Mouse (Mus musculus) CH12.LX (cell line): ENCODE measurements around the gene Pik3c2g. TPM values are rescaled to one million over a fixed set of nuclear protein-coding genes. Genes with fewer than 3 reads are reported as not detected.

Experiments used
- DNase-seq: peaks from one replicate; pipeline ENCODE4 v3.0.0-alpha.2; 2013; ENCODE audit errors: extremely low read depth
- H3K27ac ChIP-seq: 2 replicates; pipeline ENCODE4 v1.5.1; 2012; ENCODE audit warnings: low read depth, mild to moderate bottlenecking, control low read depth, moderate library complexity; ENCODE audit not compliant: insufficient read depth
- H3K27me3 ChIP-seq: replicated peaks from 2 replicates; pipeline ENCODE3; 2012; ENCODE audit warnings: inconsistent platforms
- H3K36me3 ChIP-seq, 2 experiments: replicated peaks in 1 of 2; 2 replicates each; pipeline versions ENCODE3 to v1.6.1; 2012; ENCODE audit warnings: inconsistent platforms in 1 of 2, low read length in 1 of 2, mild to moderate bottlenecking in 1 of 2, mixed read lengths in 1 of 2, moderate library complexity in 1 of 2; ENCODE audit not compliant: control insufficient read depth in 1 of 2, insufficient read depth in 1 of 2
- H3K4me1 ChIP-seq, 2 experiments: 2 replicates each; pipeline ENCODE4 v1.6.1; 2012; ENCODE audit warnings: inconsistent platforms in 1 of 2, moderate library complexity in 1 of 2; ENCODE audit not compliant: insufficient read depth in 2 of 2, control insufficient read depth in 1 of 2
- H3K4me2 ChIP-seq: 2 replicates; pipeline ENCODE4 v1.6.1; 2012; ENCODE audit warnings: low read depth, mild to moderate bottlenecking, control low read depth; ENCODE audit not compliant: poor library complexity, insufficient read depth, severe bottlenecking
- H3K4me3 ChIP-seq, 3 experiments: fragments of 150-350 bp in 1 of 3; sonication (generic) in 1 of 3; replicated peaks in 1 of 3; 2 replicates each; pipeline versions ENCODE3 to v1.5.1; 2011 to 2012; ENCODE audit warnings: low read depth in 2 of 3, low read length in 2 of 3, mild to moderate bottlenecking in 2 of 3, moderate library complexity in 2 of 3, control low read depth in 1 of 3, improper control_type of control experiment in 1 of 3, inconsistent platforms in 1 of 3, mixed read lengths in 1 of 3; ENCODE audit not compliant: poor library complexity in 1 of 3
- H3K79me2 ChIP-seq: replicated peaks from 2 replicates; pipeline ENCODE4 v1.6.1; 2012; ENCODE audit warnings: mild to moderate bottlenecking, moderate library complexity; ENCODE audit not compliant: control insufficient read depth, poor library complexity, insufficient read depth, severe bottlenecking; ENCODE audit errors: extremely low read depth
- H3K9ac ChIP-seq: 2 replicates; pipeline ENCODE4 v1.6.1; 2012; ENCODE audit warnings: low read depth, mild to moderate bottlenecking, control low read depth, moderate library complexity; ENCODE audit not compliant: insufficient read depth
- H3K9me3 ChIP-seq: replicated peaks from 2 replicates; pipeline ENCODE3; 2012; ENCODE audit warnings: low read length, inconsistent platforms, mixed read lengths
- BHLHE40 ChIP-seq: IDR thresholded peaks from 2 replicates; pipeline ENCODE4 v1.6.1; 2011; ENCODE audit warnings: mild to moderate bottlenecking, low read depth, low read length, improper control_type of control experiment
- CHD1 ChIP-seq: IDR thresholded peaks from 2 replicates; pipeline ENCODE4 v1.6.1; 2012; ENCODE audit warnings: low read depth, low read length, improper control_type of control experiment, inconsistent platforms
- CHD2 ChIP-seq: IDR thresholded peaks from 2 replicates; pipeline ENCODE4 v1.6.1; 2011; ENCODE audit warnings: low read length, improper control_type of control experiment
- E2F4 ChIP-seq: IDR thresholded peaks from 2 replicates; pipeline ENCODE4 v1.6.1; 2011; ENCODE audit warnings: low read depth, low read length, improper control_type of control experiment; ENCODE audit not compliant: insufficient replicate concordance
- ELF1 ChIP-seq: IDR thresholded peaks from 2 replicates; pipeline ENCODE4 v1.6.1; 2014; ENCODE audit warnings: low read depth, mild to moderate bottlenecking, inconsistent platforms, low read length, improper control_type of control experiment
- EP300 ChIP-seq: IDR thresholded peaks from 2 replicates; pipeline ENCODE4 v1.6.1; 2011; ENCODE audit warnings: low read length, improper control_type of control experiment
- ETS1 ChIP-seq: conservative IDR thresholded peaks from 2 replicates; pipeline ENCODE4 v1.6.1; 2012; ENCODE audit warnings: low read depth, mild to moderate bottlenecking, inconsistent platforms, low read length, improper control_type of control experiment, moderate library complexity
- GABPA ChIP-seq: IDR thresholded peaks from 2 replicates; pipeline ENCODE4 v1.6.1; 2012; ENCODE audit warnings: low read depth, low read length, improper control_type of control experiment, inconsistent platforms; ENCODE audit not compliant: insufficient replicate concordance
- IRF4 ChIP-seq: IDR thresholded peaks from 2 replicates; pipeline ENCODE4 v1.6.1; 2014; ENCODE audit warnings: low read depth, mild to moderate bottlenecking, inconsistent platforms, low read length, improper control_type of control experiment
- JUND ChIP-seq: conservative IDR thresholded peaks from 2 replicates; pipeline ENCODE4 v1.6.1; 2011; ENCODE audit warnings: low read depth, low read length, improper control_type of control experiment
- MAX ChIP-seq: IDR thresholded peaks from 2 replicates; pipeline ENCODE4 v1.6.1; 2011; ENCODE audit warnings: low read length, improper control_type of control experiment
- MEF2A ChIP-seq: IDR thresholded peaks from 2 replicates; pipeline ENCODE4 v1.6.1; 2014; ENCODE audit warnings: low read depth, mild to moderate bottlenecking, inconsistent platforms, low read length, improper control_type of control experiment, borderline replicate concordance
- MYC ChIP-seq: IDR thresholded peaks from 2 replicates; pipeline ENCODE4 v1.6.1; 2011; ENCODE audit warnings: low read depth, mild to moderate bottlenecking, improper control_type of control experiment, low read length
- NELFE ChIP-seq: IDR thresholded peaks from 2 replicates; pipeline ENCODE4 v1.6.1; 2011; ENCODE audit warnings: low read depth, low read length, improper control_type of control experiment
- NRF1 ChIP-seq: IDR thresholded peaks from 2 replicates; pipeline ENCODE4 v1.6.1; 2014; ENCODE audit warnings: low read depth, mild to moderate bottlenecking, inconsistent platforms, low read length, improper control_type of control experiment, moderate library complexity
- POLR2A ChIP-seq: IDR thresholded peaks from 2 replicates; pipeline ENCODE4 v1.6.1; 2011; ENCODE audit warnings: low read depth, mild to moderate bottlenecking, improper control_type of control experiment, low read length
- POLR2AphosphoS2 ChIP-seq: IDR thresholded peaks from 2 replicates; pipeline ENCODE4 v1.6.1; 2011; ENCODE audit warnings: low read depth, low read length, improper control_type of control experiment
- RAD21 ChIP-seq: IDR thresholded peaks from 2 replicates; pipeline ENCODE4 v1.6.1; 2011; ENCODE audit warnings: low read depth, mild to moderate bottlenecking, low read length, improper control_type of control experiment, moderate library complexity
- TBP ChIP-seq: conservative IDR thresholded peaks from 2 replicates; pipeline ENCODE4 v1.6.1; 2011; ENCODE audit warnings: low read depth, low read length, improper control_type of control experiment
- TCF12 ChIP-seq: IDR thresholded peaks from 2 replicates; pipeline ENCODE4 v1.6.1; 2014; ENCODE audit warnings: low read depth, mild to moderate bottlenecking, inconsistent platforms, low read length, improper control_type of control experiment
- UBTF ChIP-seq: IDR thresholded peaks from 2 replicates; pipeline ENCODE4 v1.6.1; 2012; ENCODE audit warnings: low read depth, mild to moderate bottlenecking, inconsistent platforms, low read length, improper control_type of control experiment, moderate library complexity
- ZC3H11A ChIP-seq: IDR thresholded peaks from 2 replicates; pipeline ENCODE4 v1.6.1; 2012; ENCODE audit warnings: low read depth, mild to moderate bottlenecking, inconsistent platforms, low read length, improper control_type of control experiment
- ZKSCAN1 ChIP-seq: IDR thresholded peaks from 2 replicates; pipeline ENCODE4 v1.6.1; 2012; ENCODE audit warnings: low read depth, inconsistent platforms, low read length, improper control_type of control experiment, borderline replicate concordance
- ZMIZ1 ChIP-seq: IDR thresholded peaks from 2 replicates; pipeline ENCODE4 v1.6.1; 2012; ENCODE audit warnings: low read depth, mild to moderate bottlenecking, inconsistent platforms, low read length, improper control_type of control experiment
- ZNF384 ChIP-seq: IDR thresholded peaks from 2 replicates; pipeline ENCODE4 v1.6.1; 2012; ENCODE audit warnings: low read depth, low read length, improper control_type of control experiment, inconsistent platforms
- dilution Hi-C: fragments of 300-500 bp; cut with MboI; formaldehyde crosslinking; loops from 2 replicates; pipeline ENCODE4 v1.14.3; 2020; ENCODE audit warnings: low sequenced_read_pairs; ENCODE audit not compliant: extremely low pct_unique_long_range_greater_than_20kb, extremely low pct_ligation_motif_present
- in situ Hi-C: fragments of 300-500 bp; cut with MboI; formaldehyde crosslinking; loops from 3 replicates; pipeline ENCODE4 v1.14.3; 2019; ENCODE audit warnings: low sequenced_read_pairs, low pct_ligation_motif_present, low pct_unique_long_range_greater_than_20kb, mixed read lengths
- polyA plus RNA-seq: library from polyadenylated mRNA; unstranded; fragments of >175 nt; gene quantifications from 2 replicates; pipeline ENCODE4 v1.2.1, GENCODE M21; 2012; ENCODE audit warnings: low read depth; ENCODE audit not compliant: insufficient read length
- total RNA-seq, 2 experiments: library from RNA; depleted of rRNA; stranded (reverse); fragments of 300-350 nt in 1 of 2; fragments of >200 nt in 1 of 2; gene quantifications; 2 replicates each; pipeline ENCODE4 v1.2.3; 2012 to 2014

Gene Pik3c2g
- total and polyA plus RNA-seq, 3 experiments, result not detected

DNA sequence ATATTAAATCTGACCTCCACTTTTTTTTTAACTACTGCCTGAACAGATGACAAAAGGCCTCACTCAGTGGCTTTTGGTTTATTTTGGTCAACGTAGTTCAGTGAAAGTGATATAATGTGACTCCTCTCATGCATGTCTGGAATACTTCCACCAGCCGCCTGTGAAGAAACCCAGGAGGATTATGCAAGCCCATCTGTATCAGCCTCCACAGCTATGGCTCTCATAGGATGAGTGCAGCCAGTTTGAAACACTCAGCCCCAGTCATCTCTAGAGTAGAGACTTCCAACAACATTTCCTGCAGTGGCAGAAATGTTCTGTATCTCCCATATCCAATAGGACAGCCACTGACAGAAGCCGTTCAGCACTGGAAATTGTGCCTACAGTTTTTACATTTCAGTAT lies 391.1 kb downstream of the Pik3c2g start:
- Histone ChIP-seq H3K4me1 (no peaks in the 10 kb centered on the region), H3K79me2 (no peaks in the 10 kb centered on the region), H3K27me3 (no peaks in the 10 kb centered on the region), H3K27ac (no peak overlapping the region), H3K36me3 (no peaks in the 10 kb centered on the region), H3K4me3 (no peak overlapping the region), H3K4me2 (no peak overlapping the region), H3K9ac (no peak overlapping the region), H3K9me3 (peaks cover 49% of the 10 kb centered on the region)
- TF ChIP-seq E2F4 (no peak), POLR2AphosphoS2 (no peak), ETS1 (no peak), MAX (no peak), MYC (no peak), UBTF (no peak), CHD1 (no peak), GABPA (no peak), MEF2A (no peak), TCF12 (no peak)
- DNase-seq, result no peak
- in situ Hi-C loops, result no loop called here
- dilution Hi-C loops, result no loop called here

GRCm38 (mm10) chr6:139981061-139981460 lies 394.0 kb downstream of the Pik3c2g start:
- Histone ChIP-seq H3K36me3 (no peaks in the 10 kb centered on the region), H3K27me3 (no peaks in the 10 kb centered on the region), H3K79me2 (no peaks in the 10 kb centered on the region), H3K27ac (no peak overlapping the region), H3K4me1 (no peaks in the 10 kb centered on the region), H3K4me2 (no peak overlapping the region), H3K9me3 (peaks cover 53% of the 10 kb centered on the region), H3K4me3 (no peak overlapping the region), H3K9ac (no peak overlapping the region)
- DNase-seq, result no peak
- dilution Hi-C loops, result no loop called here
- in situ Hi-C loops, result no loop called here
- TF ChIP-seq UBTF (no peak), ELF1 (no peak)

- Histone ChIP-seq H3K4me2 (no peak overlapping the region), H3K27me3 (no peaks in the 10 kb centered on the region), H3K9me3 (peaks cover 61% of the 10 kb centered on the region), H3K9ac (no peak overlapping the region), H3K79me2 (no peaks in the 10 kb centered on the region), H3K4me1 (no peaks in the 10 kb centered on the region), H3K4me3 (no peak overlapping the region), H3K27ac (no peak overlapping the region), H3K36me3 (no peaks in the 10 kb centered on the region)
- TF ChIP-seq RAD21 (no peak), JUND (no peak), NRF1 (no peak), ZNF384 (no peak), NELFE (no peak), CHD1 (no peak), CHD2 (no peak), BHLHE40 (no peak), ZMIZ1 (no peak), IRF4 (no peak), ZKSCAN1 (no peak), TBP (no peak), ELF1 (no peak), MYC (no peak), POLR2A (no peak), MEF2A (no peak), EP300 (no peak), ZC3H11A (no peak)
- dilution Hi-C loops (no loop called here), in situ Hi-C loops (no loop called here)
- no peak for DNase-seq
Measured at GRCm38 (mm10) chr6:139984069-139984468, 397.0 kb downstream of the Pik3c2g start.
